Mouse (Mus musculus): ENCODE data around the gene 4931406C07Rik. TPM values are rescaled to one million over a fixed set of nuclear protein-coding genes. Genes with fewer than 3 reads are reported as not detected.

The 4931406C07Rik gene
- polyA plus RNA-seq, 1 experiment from 2014 or later, result 5.7 TPM

- WGBS, result 79% methylated on average over 1 of the region's 1 CpGs
- Histone ChIP-seq H3K9ac (replicated peaks; ENCODE audit: low read length) (no peak overlapping the region), H3K27ac (replicated peaks; ENCODE audit: low read depth, low read length) (no peak overlapping the region), H3K9me3 (replicated peaks; ENCODE audit: control insufficient read depth, low read length) (no peaks in the 10 kb centered on the region), H3K36me3 (replicated peaks; ENCODE audit: control insufficient read depth, insufficient read depth, low read depth, low read length) (no peaks in the 10 kb centered on the region), H3K4me1 (ENCODE audit: control insufficient read depth, insufficient read depth, low read length) (no peaks in the 10 kb centered on the region; the same call in 1 of the 2 replicates), H3K27me3 (ENCODE audit: control insufficient read depth, insufficient read depth, low read length) (no peaks in the 10 kb centered on the region), H3K4me2 (ENCODE audit: low read depth, low read length) (no peak overlapping the region), H3K4me3 (ENCODE audit: low read depth, low read length) (no peak overlapping the region)
- DNase-seq (ENCODE audit: low spot score) (no peak), ATAC-seq (replicated peaks; ENCODE audit: insufficient number of reproducible peaks, low FRiP score, low TSS enrichment, low read depth) (no peak)
Measured at GRCm38 (mm10) chr9:15233604-15234003, 72.6 kb downstream of the 4931406C07Rik start.

Small RNAs within 50 kb of the gene (microRNA-seq; reads per million reads assigned to microRNA genes)
- gene Gm49349 (ENCODE audit: borderline number of aligned reads) (not detected), gene mmu-mir-7650 (ENCODE audit: borderline number of aligned reads) (not detected)

Other genes starting within 250 kb of the 4931406C07Rik start
- not detected in 2 replicates for gene Hephl1, start 194.3 kb downstream of the 4931406C07Rik start, polyA plus RNA-seq (2014; fragmentation: Nextera tagmentation; extraction: Ambion mirVana)
- 1.7 and 1.8 TPM in 2 replicates for gene Vstm5, start 67.4 kb downstream of the 4931406C07Rik start, polyA plus RNA-seq (2014; fragmentation: Nextera tagmentation; extraction: Ambion mirVana)
- 37.3 and 38.8 TPM in 2 replicates for gene Med17, start 26.5 kb downstream of the 4931406C07Rik start, polyA plus RNA-seq (2014; fragmentation: Nextera tagmentation; extraction: Ambion mirVana)
- 72.9 and 73.3 TPM in 2 replicates for gene Taf1d, start 234 bp downstream of the 4931406C07Rik start, polyA plus RNA-seq (2014; fragmentation: Nextera tagmentation; extraction: Ambion mirVana)
- 19.1 and 22.0 TPM in 2 replicates for gene Cep295, start 51.3 kb upstream of the 4931406C07Rik start, polyA plus RNA-seq (2014; fragmentation: Nextera tagmentation; extraction: Ambion mirVana)
- gene Smco4, start 187.0 kb upstream of the 4931406C07Rik start, polyA plus RNA-seq (2014; fragmentation: Nextera tagmentation; extraction: Ambion mirVana), result 3.5 and 4.8 TPM in 2 replicates

Data from embryonic facial prominence, embryonic 11.5 days (tissue).